Mouse (Mus musculus) heart, adult 2 months (tissue): ENCODE results near the gene Cacna1a. TPM values are rescaled to one million over a fixed set of nuclear protein-coding genes. Genes with fewer than 3 reads are reported as not detected.
"Not testable (repeated sequence)": the region's sequence is repeated elsewhere in the genome, so short reads cannot be mapped to it uniquely, and the experiment has no call there.

Experiments
- DNase-seq, 2 experiments: peaks; one replicate each; pipeline ENCODE4 v3.0.0; 2021
- H3K27ac ChIP-seq: fragments of 200-600 bp; 2 replicates; pipeline ENCODE4 v1.8.1; 2022
- H3K27me3 ChIP-seq: fragments of 200-500 bp; 2 replicates; pipeline ENCODE4 v1.6.1; 2012; ENCODE audit warnings: mild to moderate bottlenecking, low read length, inconsistent platforms, mixed read lengths; ENCODE audit not compliant: control insufficient read depth, insufficient read depth
- H3K36me3 ChIP-seq: fragments of 200-500 bp; 2 replicates; pipeline ENCODE4 v1.6.1; 2012; ENCODE audit warnings: low read length, inconsistent platforms; ENCODE audit not compliant: control insufficient read depth, insufficient read depth
- H3K4me1 ChIP-seq: fragments of 200-500 bp; 2 replicates; pipeline ENCODE4 v1.6.1; 2011; ENCODE audit warnings: low read length; ENCODE audit not compliant: control insufficient read depth, insufficient read depth
- H3K4me3 ChIP-seq: fragments of 200-600 bp; 2 replicates; pipeline ENCODE4 v1.8.1; 2022
- H3K79me2 ChIP-seq: fragments of 200-500 bp; replicated peaks from 2 replicates; pipeline ENCODE4 v1.6.1; 2012; ENCODE audit warnings: mild to moderate bottlenecking, inconsistent platforms, low read length, moderate library complexity, mixed read lengths; ENCODE audit not compliant: control insufficient read depth, insufficient read depth
- H3K9ac ChIP-seq: fragments of 200-500 bp; 2 replicates; pipeline ENCODE4 v1.6.1; 2012; ENCODE audit warnings: low read depth, mild to moderate bottlenecking, control low read depth, inconsistent platforms, low read length, mixed read lengths
- CTCF ChIP-seq: fragments of 200-600 bp; IDR thresholded peaks from 2 replicates; pipeline ENCODE4 v1.8.1; 2022; ENCODE audit warnings: antibody characterized with exemption, mild to moderate bottlenecking, moderate library complexity
- EP300 ChIP-seq: fragments of 200-500 bp; IDR thresholded peaks from 2 replicates; pipeline ENCODE4 v1.6.1; 2011; ENCODE audit warnings: low read depth, low read length, control low read depth; ENCODE audit not compliant: insufficient read depth
- POLR2A ChIP-seq: fragments of 200-500 bp; IDR thresholded peaks from 2 replicates; pipeline ENCODE4 v1.6.1; 2011; ENCODE audit warnings: mild to moderate bottlenecking, low read depth, low read length, control low read depth; ENCODE audit not compliant: insufficient read depth
- WGBS: fragments of 180-500 bp; shearing (Covaris S2); methylation state at CpG from one replicate; pipeline ENCODE4 v1.1.7; 2018; 5-methylcytosine and 5-hydroxymethylcytosine counted together
- intact Hi-C: fragments of 180-260 bp; cut with DNase I; formaldehyde crosslinking; loops from one replicate; pipeline ENCODE4 v1.15.1; 2025
- polyA plus RNA-seq: library from polyadenylated mRNA; depleted of rRNA; stranded (reverse); fragments of >200 nt; gene quantifications from 2 replicates; pipeline ENCODE4 v1.2.3, GENCODE M21; 2012
- total RNA-seq, 2 experiments: library from RNA; stranded (reverse); gene quantifications; 2 replicates each; pipeline ENCODE4 v1.2.3; 2021

The Cacna1a gene
- total and polyA plus RNA-seq, 3 experiments: 2.5 to 4.4 (median 2.7) TPM

DNA sequence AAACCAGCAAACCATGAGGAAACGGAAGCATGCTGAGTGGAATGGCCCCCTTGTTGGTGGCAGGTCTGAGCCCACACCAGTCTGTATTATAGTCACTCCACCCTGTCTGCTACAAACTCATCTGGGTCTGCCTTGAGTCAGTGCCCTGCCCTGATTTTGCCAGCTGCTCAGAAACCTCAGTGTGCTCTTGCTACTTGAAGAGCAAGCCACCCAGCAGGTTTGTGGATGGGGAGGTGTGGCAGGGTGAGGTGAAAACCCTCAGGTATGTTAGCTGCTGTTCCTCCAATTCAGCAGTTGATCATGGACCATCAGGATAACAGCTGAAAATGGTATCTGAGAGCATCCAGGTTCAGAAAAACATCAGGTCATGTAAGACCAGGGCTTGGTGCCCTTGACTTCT lies 279.8 kb downstream of the Cacna1a start:
- no peaks in the 10 kb centered on the region for H3K4me1 ChIP-seq
- H3K4me3 ChIP-seq: no peak overlapping the region
- intact Hi-C loops: no loop called here
- no peaks in the 10 kb centered on the region for H3K79me2 ChIP-seq
- no peak for DNase-seq
- H3K36me3 ChIP-seq: no peaks in the 10 kb centered on the region
- H3K9ac ChIP-seq: no peak overlapping the region
- H3K27ac ChIP-seq: no peak overlapping the region
- WGBS: 46% methylated on average over 1 of the region's 1 CpGs
- TF ChIP-seq EP300 (no peak), POLR2A (no peak), CTCF (no peak)
- H3K27me3 ChIP-seq: no peaks in the 10 kb centered on the region

DNA sequence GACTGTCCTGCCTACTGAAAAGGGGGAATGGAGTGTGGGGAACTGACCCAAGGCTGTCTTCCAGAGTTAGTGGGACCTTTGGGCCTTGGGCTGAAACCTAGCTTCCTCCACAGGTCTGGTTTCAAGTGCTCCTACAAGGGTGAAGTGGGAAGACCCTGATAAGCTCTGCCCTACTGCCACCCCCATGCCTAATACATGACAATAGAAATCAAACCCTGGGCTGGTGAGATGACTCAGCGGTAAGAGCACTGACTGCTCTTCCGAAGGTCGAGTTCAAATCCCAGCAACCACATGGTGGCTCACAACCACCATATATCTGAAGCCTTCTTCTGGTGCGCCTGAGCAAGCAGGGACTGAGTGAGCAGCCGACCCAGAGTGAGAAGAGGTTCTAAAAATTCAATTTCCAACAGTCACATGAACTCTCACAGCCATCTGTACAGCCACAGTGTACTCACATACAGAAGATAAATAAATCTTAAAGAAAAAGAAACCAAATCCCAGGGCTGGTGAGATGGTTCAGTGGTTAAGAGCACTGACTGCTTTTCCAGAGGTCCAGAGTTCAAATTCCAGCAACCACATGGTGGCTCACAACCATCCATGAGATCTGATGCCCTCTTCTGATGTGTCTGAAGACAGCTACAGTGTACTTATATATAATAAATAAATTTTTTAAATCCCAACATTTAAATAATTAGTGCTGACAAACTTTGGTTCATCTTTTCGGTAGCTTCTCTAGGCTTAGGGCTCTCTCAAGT lies 280.7 kb downstream of the Cacna1a start:
- Histone ChIP-seq H3K4me3 (no peak overlapping the region), H3K9ac (no peak overlapping the region), H3K27ac (no peak overlapping the region), H3K79me2 (no peaks in the 10 kb centered on the region), H3K36me3 (no peaks in the 10 kb centered on the region), H3K4me1 (no peaks in the 10 kb centered on the region), H3K27me3 (no peaks in the 10 kb centered on the region)
- 73% methylated on average over 6 of the region's 6 CpGs for WGBS
- no peak for DNase-seq
- TF ChIP-seq POLR2A (no peak), CTCF (no peak), EP300 (no peak)
- intact Hi-C loops: no loop called here

DNA sequence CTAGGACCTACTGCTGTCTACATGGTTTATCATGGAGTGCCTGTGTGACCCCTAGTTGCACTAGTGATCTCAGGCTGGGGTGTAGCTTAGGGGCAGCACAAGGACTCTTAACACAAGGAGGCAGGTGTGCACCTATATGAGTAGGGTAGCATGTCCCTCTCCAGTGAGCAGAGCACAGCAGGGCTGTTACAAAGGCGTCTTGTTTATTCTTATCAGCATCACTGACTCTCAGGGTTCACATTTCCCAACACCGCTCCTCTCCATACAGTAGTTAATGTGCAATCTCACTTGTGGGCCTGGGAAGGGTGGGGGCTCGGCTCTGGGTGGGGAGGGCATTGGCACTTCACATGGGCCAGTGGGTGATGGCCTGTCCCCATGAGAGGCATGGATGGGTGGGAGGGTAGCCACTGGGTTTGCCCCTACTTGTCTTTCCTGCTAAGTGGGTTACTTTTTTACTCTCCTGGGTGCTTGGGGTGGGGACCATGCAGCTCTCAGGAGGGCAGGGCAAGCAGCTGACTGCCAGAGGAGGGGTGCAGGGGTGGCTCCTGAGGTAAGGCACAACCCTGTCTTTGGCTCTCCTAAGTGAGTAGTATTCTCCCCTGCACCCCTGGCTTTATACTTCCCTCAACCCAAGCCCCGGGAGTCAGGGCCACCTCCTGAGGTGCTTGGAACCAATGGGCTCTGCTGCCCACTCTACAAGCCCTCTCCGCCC lies 282.2 kb downstream of the Cacna1a start:
- WGBS: 85% methylated on average over 5 of the region's 5 CpGs
- H3K27me3 ChIP-seq, H3K9ac ChIP-seq, intact Hi-C loops, H3K27ac ChIP-seq, H3K4me1 ChIP-seq, H3K36me3 ChIP-seq, DNase-seq, H3K79me2 ChIP-seq, H3K4me3 ChIP-seq: not testable (repeated sequence)

DNA sequence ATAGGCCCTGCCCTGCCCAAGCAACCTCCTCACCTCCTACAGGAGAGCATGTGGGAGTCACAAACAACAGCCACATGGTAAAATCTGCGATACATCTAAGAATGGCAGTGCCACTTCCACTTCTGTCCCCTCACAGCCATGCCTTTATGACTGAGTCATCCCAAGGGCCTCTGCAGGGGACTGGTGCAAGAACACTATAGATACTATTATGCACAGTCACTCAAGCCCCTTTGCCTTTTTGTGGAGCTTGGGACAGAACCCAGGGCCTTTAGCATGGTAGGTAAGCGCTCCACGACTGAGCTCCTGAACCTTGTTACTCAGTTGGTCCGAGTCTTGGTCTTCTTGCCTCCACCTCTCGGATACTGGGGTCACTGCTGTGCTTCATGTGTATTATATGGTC lies 289.1 kb downstream of the Cacna1a start:
- intact Hi-C loops: no loop called here
- WGBS: 90% methylated on average over 5 of the region's 5 CpGs
- H3K4me3 ChIP-seq: no peak overlapping the region
- no peak overlapping the region for H3K9ac ChIP-seq
- H3K79me2 ChIP-seq: peaks cover 7% of the 10 kb centered on the region
- no peak for DNase-seq
- H3K27me3 ChIP-seq: no peaks in the 10 kb centered on the region
- H3K4me1 ChIP-seq: no peaks in the 10 kb centered on the region
- TF ChIP-seq CTCF (no peak), POLR2A (no peak), EP300 (no peak)
- no peak overlapping the region for H3K27ac ChIP-seq
- no peaks in the 10 kb centered on the region for H3K36me3 ChIP-seq

DNA sequence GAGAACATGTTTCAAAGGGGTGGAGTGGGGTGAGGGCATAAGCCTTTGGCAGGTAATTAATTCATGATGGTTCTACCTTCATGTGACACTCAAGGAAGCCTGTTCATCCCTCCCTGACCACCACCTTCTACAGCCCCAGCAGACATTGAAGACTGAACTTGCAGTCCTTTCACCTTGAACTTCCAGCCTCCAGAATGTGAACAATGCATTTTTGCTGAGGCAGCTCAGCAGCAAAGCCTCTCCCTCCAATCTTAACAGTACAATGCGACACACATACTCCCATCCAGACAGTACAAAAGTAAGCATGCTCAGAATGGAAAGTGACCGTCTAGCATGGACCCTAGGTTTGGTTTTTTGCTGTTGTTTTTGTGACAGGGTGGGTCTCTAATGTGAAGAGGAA lies 293.2 kb downstream of the Cacna1a start:
- 63% methylated on average over 2 of the region's 2 CpGs for WGBS
- intact Hi-C loops: no loop called here
- no peak overlapping the region for H3K27ac ChIP-seq
- peaks cover 2% of the 10 kb centered on the region; the same call in 1 of the 2 replicates for H3K4me1 ChIP-seq
- no peak overlapping the region for H3K4me3 ChIP-seq
- H3K36me3 ChIP-seq: no peaks in the 10 kb centered on the region
- no peak for DNase-seq
- no peaks in the 10 kb centered on the region for H3K27me3 ChIP-seq
- no peak overlapping the region for H3K9ac ChIP-seq
- peaks cover 9% of the 10 kb centered on the region for H3K79me2 ChIP-seq
- TF ChIP-seq EP300 (no peak), POLR2A (no peak), CTCF (no peak)

DNA sequence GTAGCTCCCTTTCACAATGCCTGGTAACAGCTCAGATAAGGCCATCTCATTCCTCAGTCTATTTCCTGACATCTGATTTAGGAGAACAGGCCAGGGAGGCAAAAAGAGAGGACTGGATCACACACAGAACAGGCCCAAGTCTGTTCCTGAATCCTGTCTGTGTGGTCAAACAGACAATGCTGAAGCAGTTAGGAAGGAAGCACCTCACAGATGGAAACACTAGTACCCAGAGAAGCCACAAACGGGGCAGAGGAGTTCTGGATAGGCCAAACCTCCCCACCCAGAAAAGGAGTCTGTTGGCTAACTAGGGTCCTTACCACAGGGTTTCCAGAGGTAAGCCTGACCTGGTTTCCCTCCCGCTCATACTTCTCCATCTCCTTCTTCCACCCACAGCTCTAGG lies 294.0 kb downstream of the Cacna1a start:
- Histone ChIP-seq H3K27me3 (no peaks in the 10 kb centered on the region), H3K4me3 (no peak overlapping the region), H3K79me2 (peaks cover 9% of the 10 kb centered on the region), H3K36me3 (no peaks in the 10 kb centered on the region), H3K9ac (no peak overlapping the region), H3K27ac (no peak overlapping the region), H3K4me1 (peaks cover 2% of the 10 kb centered on the region; the same call in 1 of the 2 replicates)
- 50% methylated on average over 2 of the region's 2 CpGs for WGBS
- DNase-seq: no peak
- TF ChIP-seq POLR2A (no peak), EP300 (no peak), CTCF (no peak)
- intact Hi-C loops: no loop called here
